Mouse (Mus musculus) G1E-ER4 (cell line): Measurements from ENCODE around the gene Vmn1r2. TPM values are rescaled to one million over a fixed set of nuclear protein-coding genes. Genes with fewer than 3 reads are reported as not detected.
A peak's percentile ranks its signal among the peaks of the same experiment; 100 is the strongest.
"Not testable (repeated sequence)": the region's sequence is repeated elsewhere in the genome, so short reads cannot be mapped to it uniquely, and the experiment has no call there.

ENCODE experiments used
- GATA1 ChIP-seq: IDR thresholded peaks from one replicate; pipeline ENCODE4 v1.8.0; 2012; ENCODE audit warnings: low read length, inconsistent platforms
- polyA plus RNA-seq: library from polyadenylated mRNA; stranded (reverse); fragments of >175 nt; gene quantifications from 2 replicates; pipeline ENCODE4 v1.2.3, GENCODE M21; 2012

Gene Vmn1r2
- not detected in 2 replicates for polyA plus RNA-seq

- not testable (repeated sequence) for TF ChIP-seq GATA1
Measured at GRCm38 (mm10) chr4:3167020-3167419, at the start of gene Vmn1r2. Vmn1r2 (plus strand) TSS chr4:3167320.

- TF ChIP-seq GATA1 = no peak
Measured at GRCm38 (mm10) chr4:3165046-3165445, 2.1 kb upstream of the Vmn1r2 start.

GRCm38 (mm10) chr4:3185258-3185657 is 18.1 kb downstream of the Vmn1r2 start, which contains the start of gene Vmn1r3:
Vmn1r3 (minus strand) TSS chr4:3185358.
- not testable (repeated sequence) for TF ChIP-seq GATA1

- peak; percentile 6 for TF ChIP-seq GATA1
Measured at GRCm38 (mm10) chr4:3209643-3210217, 42.6 kb downstream of the Vmn1r2 start.

Other genes with a start within 250 kb of the Vmn1r2 start
- not detected in 2 replicates for gene Vmn1r3, start 18.0 kb downstream of the Vmn1r2 start, polyA plus RNA-seq